Mouse (Mus musculus) liver, adult 2 months (tissue): ENCODE measurements around the gene Itgav. TPM values are rescaled to one million over a fixed set of nuclear protein-coding genes. Genes with fewer than 3 reads are reported as not detected.

ENCODE experiments used
- DNase-seq: peaks from one replicate; pipeline ENCODE4 v3.0.0-alpha.2; 2011; ENCODE audit warnings: low read depth, low spot score; ENCODE audit errors: extremely low read depth
- H3K27ac ChIP-seq: fragments of 200-500 bp; replicated peaks from 2 replicates; pipeline ENCODE4 v1.5.1; 2012; ENCODE audit warnings: low read depth, mild to moderate bottlenecking, control low read depth, inconsistent platforms, low read length; ENCODE audit not compliant: insufficient read depth
- H3K27me3 ChIP-seq: fragments of 200-500 bp; 2 replicates; pipeline ENCODE4 v1.6.1; 2012; ENCODE audit warnings: mild to moderate bottlenecking, moderate library complexity, low read length, inconsistent platforms; ENCODE audit not compliant: control insufficient read depth, insufficient read depth
- H3K36me3 ChIP-seq: fragments of 200-500 bp; 2 replicates; pipeline ENCODE4 v1.6.1; 2012; ENCODE audit warnings: low read length, inconsistent platforms; ENCODE audit not compliant: control insufficient read depth, insufficient read depth
- H3K4me1 ChIP-seq: fragments of 200-500 bp; 2 replicates; pipeline ENCODE4 v1.6.1; 2011; ENCODE audit warnings: low read length; ENCODE audit not compliant: control insufficient read depth, insufficient read depth
- H3K4me3 ChIP-seq: fragments of 200-500 bp; 2 replicates; pipeline ENCODE4 v1.5.1; 2011; ENCODE audit warnings: low read depth, mild to moderate bottlenecking, control low read depth, low read length, moderate library complexity; ENCODE audit not compliant: insufficient read depth
- H3K79me2 ChIP-seq: fragments of 200-500 bp; 2 replicates; pipeline ENCODE4 v1.6.1; 2012; ENCODE audit warnings: inconsistent platforms, mild to moderate bottlenecking, low read length, moderate library complexity; ENCODE audit not compliant: control insufficient read depth, insufficient read depth
- H3K9ac ChIP-seq: fragments of 200-500 bp; 2 replicates; pipeline ENCODE4 v1.6.1; 2012; ENCODE audit warnings: low read depth, mild to moderate bottlenecking, control low read depth, inconsistent platforms, low read length
- CTCF ChIP-seq: fragments of 200-500 bp; IDR thresholded peaks from 2 replicates; pipeline ENCODE4 v1.5.1; 2011; ENCODE audit warnings: low read depth, low read length, control low read depth
- POLR2A ChIP-seq: fragments of 200-500 bp; IDR thresholded peaks from 2 replicates; pipeline ENCODE4 v1.6.1; 2011; ENCODE audit warnings: low read length, control low read depth; ENCODE audit not compliant: insufficient read depth; ENCODE audit errors: extremely low read depth
- WGBS: fragments of 180-500 bp; shearing (Covaris S2); methylation state at CpG from one replicate; pipeline ENCODE4 v1.1.7; 2018; 5-methylcytosine and 5-hydroxymethylcytosine counted together
- polyA plus RNA-seq: library from polyadenylated mRNA; depleted of rRNA; stranded (reverse); fragments of >200 nt; gene quantifications from 2 replicates; pipeline ENCODE4 v1.2.3, GENCODE M21; 2012
- total RNA-seq: library from RNA; depleted of rRNA; stranded (reverse); fragments of >200 nt; gene quantifications from 2 replicates; pipeline ENCODE4 v1.2.3, GENCODE M21; 2014

The Itgav gene
- total and polyA plus RNA-seq, 2 experiments: 15.8 to 29.6 TPM

DNA sequence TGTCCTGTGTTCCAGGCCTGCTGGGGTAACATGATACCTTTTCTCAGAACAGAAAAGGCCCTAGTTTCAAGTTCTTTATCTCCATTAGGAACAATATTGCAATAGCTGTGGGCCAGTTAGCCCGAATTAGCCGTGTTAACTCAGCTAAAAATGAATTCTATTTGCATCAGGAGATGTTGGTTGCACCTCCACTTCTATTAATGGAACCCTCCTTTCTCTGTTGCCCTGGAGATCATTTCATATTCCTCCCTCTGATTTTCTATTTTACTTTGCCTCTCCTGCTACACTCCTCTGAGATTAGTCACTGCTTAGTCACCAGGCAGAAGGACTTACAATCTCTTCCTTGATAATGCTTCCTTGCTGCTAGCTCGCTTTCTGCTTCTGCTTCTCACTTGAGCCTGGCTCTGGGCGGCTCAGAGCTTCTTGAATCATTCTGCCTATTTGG is 4.1 kb downstream of the Itgav start:
- TF ChIP-seq CTCF (no peak), POLR2A (no peak)
- no peak for DNase-seq
- Histone ChIP-seq H3K27ac (no peak overlapping the region), H3K4me3 (no peak overlapping the region), H3K79me2 (peaks cover 25% of the 10 kb centered on the region; the same call in 1 of the 2 replicates), H3K36me3 (peaks cover 2% of the 10 kb centered on the region; the same call in 1 of the 2 replicates), H3K27me3 (no peaks in the 10 kb centered on the region), H3K9ac (no peak overlapping the region), H3K4me1 (peaks cover 8% of the 10 kb centered on the region)
- 69% methylated on average over 4 of the region's 4 CpGs for WGBS

DNA sequence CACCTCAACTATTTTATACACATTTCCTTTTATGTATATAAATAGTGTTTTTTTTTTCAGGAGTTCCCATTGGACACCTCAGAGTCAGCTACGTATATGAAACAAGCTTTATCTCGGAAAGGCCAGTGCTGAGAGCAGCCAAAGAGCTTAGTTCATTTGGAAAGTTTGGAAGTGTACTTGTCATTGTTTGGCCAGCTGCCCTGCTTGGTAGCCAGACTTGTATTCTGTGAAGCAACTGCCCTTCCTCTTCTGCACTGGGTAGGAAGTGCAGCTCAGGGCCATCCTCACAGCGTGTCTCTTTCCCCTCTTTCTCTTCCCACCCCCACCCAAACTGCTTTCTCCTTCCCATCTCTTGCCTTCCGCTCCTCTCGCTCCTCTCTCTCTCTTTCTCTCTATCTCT is 5.1 kb downstream of the Itgav start:
- Histone ChIP-seq H3K27ac (no peak overlapping the region), H3K9ac (no peak overlapping the region), H3K27me3 (no peaks in the 10 kb centered on the region), H3K4me1 (peaks cover 5% of the 10 kb centered on the region), H3K79me2 (peaks cover 26% of the 10 kb centered on the region; the same call in 1 of the 2 replicates), H3K4me3 (no peak overlapping the region), H3K36me3 (peaks cover 2% of the 10 kb centered on the region; the same call in 1 of the 2 replicates)
- peak; percentile 89 for DNase-seq
- WGBS: 33% methylated on average over 5 of the region's 5 CpGs
- TF ChIP-seq CTCF: no peak
- no peak for TF ChIP-seq POLR2A

DNA sequence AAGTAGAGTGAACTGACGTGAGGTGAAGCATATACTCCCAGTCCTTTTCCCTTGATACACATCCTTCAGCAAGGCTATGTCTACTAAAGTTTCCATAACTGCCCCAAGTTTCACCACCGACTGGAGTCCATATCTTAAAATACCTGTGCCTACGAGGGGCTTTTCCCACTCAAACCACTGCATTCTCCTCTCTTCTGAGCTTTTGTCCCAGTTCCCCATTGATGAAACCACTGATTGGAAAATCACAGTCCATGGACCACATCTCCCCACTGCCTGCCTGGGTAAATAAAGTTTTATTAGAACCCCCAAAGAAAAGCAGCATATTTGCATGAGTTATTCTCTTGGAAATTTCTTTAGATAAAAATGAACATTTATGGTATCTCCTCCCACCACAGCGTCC is 8.7 kb downstream of the Itgav start:
- no peak for TF ChIP-seq POLR2A
- H3K36me3 ChIP-seq: peaks cover 8% of the 10 kb centered on the region

DNA sequence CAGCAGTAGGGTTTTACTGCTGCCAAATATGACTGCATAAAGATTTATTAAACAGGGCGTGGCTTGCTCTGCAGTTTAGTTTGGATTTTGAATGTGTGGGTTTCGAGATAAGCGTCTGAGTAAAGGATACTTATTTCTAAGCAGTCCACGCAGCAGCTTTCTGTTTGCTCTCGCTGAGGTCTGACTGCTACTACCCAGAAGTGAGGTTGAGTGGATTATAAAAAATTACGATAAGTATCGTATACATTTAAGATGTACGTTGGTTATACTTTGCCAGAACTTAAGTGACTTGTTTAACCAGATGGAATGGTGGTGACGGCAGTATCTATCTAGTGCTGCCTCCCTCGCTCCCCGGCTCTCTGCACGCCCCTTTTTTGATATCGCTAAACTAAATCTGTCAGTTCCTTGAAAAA is 9.8 kb downstream of the Itgav start:
- TF ChIP-seq CTCF: no peak
- no peak for TF ChIP-seq POLR2A
- DNase-seq: no peak

More for the DNA sequence above, 8.7 kb downstream of the Itgav start:
- H3K27ac ChIP-seq: no peak overlapping the region
- no peaks in the 10 kb centered on the region for H3K27me3 ChIP-seq
- 95% methylated on average over 4 of the region's 4 CpGs for whole genome bisulfite sequencing
- no peak overlapping the region for H3K9ac ChIP-seq
- H3K4me1 ChIP-seq: peaks cover 5% of the 10 kb centered on the region
- H3K79me2 ChIP-seq: peaks cover 21% of the 10 kb centered on the region; the same call in 1 of the 2 replicates
- DNase-seq: no peak
- H3K4me3 ChIP-seq: no peak overlapping the region

DNA sequence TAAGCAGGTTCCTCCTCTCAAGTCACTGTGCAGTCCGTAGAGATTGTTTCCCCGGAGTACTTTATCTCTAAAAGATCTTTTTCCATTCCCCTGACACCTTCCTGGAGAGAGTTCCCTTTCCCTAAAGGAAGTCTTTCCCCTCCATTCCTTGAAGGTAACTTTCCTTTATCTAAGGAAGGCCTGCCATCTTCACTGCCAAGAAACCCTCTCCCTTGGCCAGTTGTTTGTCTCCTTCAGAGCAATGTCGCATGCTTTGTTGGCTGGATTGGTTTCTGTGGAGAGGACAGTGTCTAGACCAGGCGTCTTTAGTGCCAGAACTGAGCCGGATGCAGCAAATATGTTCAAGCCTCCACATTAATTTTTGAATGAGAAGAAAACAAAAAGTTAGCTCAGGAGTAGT is 11.1 kb downstream of the Itgav start:
- H3K36me3 ChIP-seq: peaks cover 12% of the 10 kb centered on the region
- H3K79me2 ChIP-seq: peaks cover 17% of the 10 kb centered on the region; the same call in 1 of the 2 replicates
- no peaks in the 10 kb centered on the region; the same call in 1 of the 2 replicates for H3K4me1 ChIP-seq
- H3K27me3 ChIP-seq: no peaks in the 10 kb centered on the region
- H3K4me3 ChIP-seq: no peak overlapping the region
- DNase-seq: no peak
- TF ChIP-seq POLR2A (no peak), CTCF (no peak)
- H3K27ac ChIP-seq: no peak overlapping the region
- H3K9ac ChIP-seq: no peak overlapping the region
- 76% methylated on average over 5 of the region's 5 CpGs for WGBS

More for the DNA sequence above, 9.8 kb downstream of the Itgav start:
- no peaks in the 10 kb centered on the region for H3K27me3 ChIP-seq
- no peak overlapping the region for H3K4me3 ChIP-seq
- no peak overlapping the region for H3K9ac ChIP-seq
- 90% methylated on average over 13 of the region's 13 CpGs for WGBS
- H3K79me2 ChIP-seq: peaks cover 21% of the 10 kb centered on the region; the same call in 1 of the 2 replicates
- H3K4me1 ChIP-seq: peaks cover 5% of the 10 kb centered on the region
- peaks cover 13% of the 10 kb centered on the region for H3K36me3 ChIP-seq
- H3K27ac ChIP-seq: no peak overlapping the region

DNA sequence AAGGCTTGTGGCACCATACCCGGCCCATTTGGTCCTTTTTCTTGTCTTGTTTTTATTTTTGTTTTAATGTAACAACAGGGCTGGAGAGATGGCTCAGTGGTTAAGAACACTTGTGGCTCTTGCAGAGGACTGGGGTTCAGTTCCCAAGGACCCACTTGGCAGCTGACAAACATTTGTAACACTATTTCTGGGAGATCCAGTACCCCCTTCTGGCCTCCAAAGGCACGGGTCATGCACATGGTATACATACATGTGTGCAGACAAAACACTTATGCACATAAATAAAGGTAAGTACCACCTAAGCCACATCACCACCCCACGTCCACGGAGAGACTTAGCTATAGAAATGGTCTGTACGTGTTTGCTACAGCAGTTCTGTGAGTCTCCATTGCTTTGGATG is 12.6 kb downstream of the Itgav start:
- 95% methylated on average over 5 of the region's 5 CpGs for WGBS
- Histone ChIP-seq H3K27ac (no peak overlapping the region), H3K27me3 (no peaks in the 10 kb centered on the region), H3K4me3 (no peak overlapping the region), H3K79me2 (peaks cover 11% of the 10 kb centered on the region; the same call in 1 of the 2 replicates), H3K9ac (no peak overlapping the region), H3K36me3 (peaks cover 11% of the 10 kb centered on the region), H3K4me1 (peaks cover 2% of the 10 kb centered on the region)
- DNase-seq: no peak
- TF ChIP-seq CTCF: no peak
- no peak for TF ChIP-seq POLR2A
